Mouse (Mus musculus): ENCODE measurements at regions not wholly inside any gene's neighbourhood (a gene's known extent, or its start where the extent isn't known, plus 50 kb on each side); places are given as distances from the start of the nearest gene placed in this dataset.
"Not testable (repeated sequence)": the region's sequence is repeated elsewhere in the genome, so short reads cannot be mapped to it uniquely, and the experiment has no call there.

GRCm38 (mm10) chr10:118618251-118618650 is 177.4 kb downstream of the Ifng start:
- TF ChIP-seq POLR2A (IDR thresholded peaks at IDR 0.05; ENCODE audit: borderline replicate concordance, low read depth, low read length); CTCF (IDR thresholded peaks at IDR 0.05; ENCODE audit: low read depth, low read length): not testable (repeated sequence)
